Mouse (Mus musculus) regulatory T cell (primary cell): ENCODE measurements around the gene Stk32c.

Experiments
- in situ Hi-C: fragments of 300-600 bp; cut with MboI, MseI; formaldehyde crosslinking; loops from one replicate; pipeline ENCODE4 v1.15.1; 2025; ENCODE audit warnings: high pct_unique_total_duplicates

Stk32c gene

DNA sequence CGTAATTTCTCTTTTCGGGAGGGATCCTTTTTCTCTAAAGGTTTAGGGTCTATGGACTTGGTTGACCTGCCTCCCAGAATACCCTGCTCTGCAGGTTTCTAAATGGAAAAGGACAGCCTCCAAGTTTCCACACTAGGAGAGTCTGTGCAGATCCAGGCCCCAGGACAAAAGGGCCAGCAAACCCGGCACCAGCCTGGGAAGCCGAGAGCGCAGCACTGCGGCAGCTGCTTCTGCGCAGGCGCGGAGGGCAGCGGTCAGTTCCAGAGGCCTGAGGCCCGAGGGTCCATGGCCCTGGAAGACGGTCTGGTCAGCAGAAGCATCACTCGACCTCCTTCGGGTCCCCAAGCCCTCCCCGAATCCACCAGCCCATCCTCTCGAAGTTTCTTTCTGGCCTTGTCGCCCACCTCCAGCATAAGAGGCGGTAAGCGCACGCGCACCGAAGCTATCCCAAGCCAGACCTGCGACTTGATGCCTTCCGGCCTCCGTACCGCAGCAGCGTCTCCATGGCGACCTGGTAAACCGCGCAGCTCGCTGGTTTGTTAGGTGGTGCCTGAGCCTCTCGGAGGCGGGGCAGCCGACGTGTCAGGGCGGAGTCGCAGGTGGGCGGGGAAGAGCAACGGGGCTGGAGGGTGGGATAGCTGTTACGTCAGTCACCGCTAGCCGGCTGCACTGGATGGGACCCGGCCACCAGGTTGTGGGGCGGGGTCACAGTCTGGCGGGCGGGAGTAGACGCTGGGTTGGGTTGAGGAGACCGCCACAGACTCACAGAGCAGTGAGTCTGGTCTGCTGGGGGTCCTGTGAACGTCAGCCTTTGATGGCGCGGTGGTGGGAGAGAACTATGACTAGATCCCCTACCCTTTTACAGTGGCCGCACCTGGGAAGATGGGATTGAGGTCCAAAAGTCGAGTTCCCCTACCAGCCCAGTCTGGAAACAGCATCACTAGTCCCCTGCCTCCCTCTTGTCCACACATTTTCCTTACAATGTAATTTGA is at the start of gene Stk32c, which contains the start of gene Lrrc27:
TSS of gene Stk32c (minus strand) at position 554 of the 992 bp plus-strand sequence.
TSS of gene Lrrc27 (plus strand) at position 235 of the 992 bp plus-strand sequence.
- in situ Hi-C loops: loop anchor here (5.0 kb wide), 2 partner anchors 174 to 366 kb away; partner anchors contain the start of genes Inpp5a, Mapk1ip1 and Ppp2r2d

DNA sequence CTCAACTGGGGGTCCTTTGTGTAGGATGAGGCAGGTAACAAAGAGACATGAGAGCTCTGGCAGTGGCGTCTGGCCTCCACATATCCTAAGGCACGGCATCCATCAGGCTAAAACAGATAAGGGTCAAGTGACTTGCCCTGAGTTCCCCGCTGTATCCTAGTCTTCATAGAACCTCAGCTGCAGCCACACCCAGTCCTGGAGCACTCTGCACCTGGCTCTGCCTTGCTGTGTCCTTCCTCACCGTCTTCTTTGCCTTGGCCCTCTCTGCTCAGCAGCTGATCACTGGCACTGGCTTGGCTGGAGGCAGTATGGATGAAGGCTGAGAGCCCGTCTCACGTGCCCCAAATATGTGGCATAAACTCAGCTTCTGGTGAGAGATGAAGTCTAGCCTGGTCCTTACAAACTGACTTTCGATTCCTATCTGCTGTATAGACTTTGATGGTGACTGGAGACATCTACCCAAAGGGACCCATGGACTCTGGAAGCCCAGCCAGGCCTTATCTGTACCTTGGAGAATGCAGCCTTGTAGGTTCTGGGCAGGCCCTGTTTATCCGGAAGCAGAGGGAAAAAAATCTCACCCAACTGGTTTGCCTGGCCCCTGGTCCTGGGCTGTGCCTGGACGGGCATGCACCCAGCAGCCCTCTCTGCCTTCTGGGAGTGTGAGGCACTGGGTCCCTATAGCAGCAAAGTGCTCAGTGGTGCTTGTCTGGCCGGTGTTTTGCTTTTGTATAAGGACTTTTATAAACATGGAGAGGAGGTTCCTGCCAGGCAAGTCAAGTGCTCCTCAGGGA is 44.8 kb upstream of the Stk32c start:
- in situ Hi-C loops: no loop called here

DNA sequence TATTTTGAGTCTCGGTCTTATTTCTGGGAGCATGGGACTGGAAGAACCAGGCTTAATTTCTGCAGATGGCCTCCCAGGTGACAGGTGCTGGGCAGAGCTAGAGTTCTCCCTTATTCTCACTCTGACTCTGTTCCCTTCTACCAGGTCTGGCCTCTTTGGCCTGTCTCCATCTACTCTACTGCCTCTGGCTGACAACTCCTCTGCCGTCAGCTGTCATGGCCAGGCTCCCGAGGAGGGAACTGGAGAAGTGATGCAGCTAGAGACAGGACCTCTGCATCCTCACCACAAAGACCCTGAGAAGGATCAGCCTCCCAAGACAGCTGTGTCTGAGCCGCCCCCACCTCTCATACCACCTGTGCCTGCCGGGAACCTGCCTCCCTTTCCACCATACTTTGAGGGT is 41.5 kb upstream of the Stk32c start:
- in situ Hi-C loops: no loop called here

DNA sequence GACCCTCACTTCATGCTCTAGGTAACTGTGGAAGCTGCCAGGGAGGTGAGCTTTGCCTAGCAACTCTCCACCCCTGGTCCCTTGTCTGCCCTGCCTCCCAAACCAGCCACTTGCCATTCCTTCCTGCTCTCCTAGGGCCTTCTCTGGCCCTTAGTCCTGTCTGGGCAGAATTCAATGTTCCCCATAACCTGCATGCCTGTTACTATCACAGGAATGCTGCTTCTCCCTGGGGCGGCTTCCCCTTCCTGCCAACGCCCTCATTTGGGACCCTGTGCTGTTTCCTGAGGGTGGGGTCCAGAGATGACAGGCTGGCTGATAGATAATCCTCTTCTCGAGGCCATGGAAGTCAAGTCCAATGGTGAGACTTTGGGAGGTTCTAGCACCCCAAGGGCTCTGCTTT is 40.4 kb upstream of the Stk32c start:
- in situ Hi-C loops: no loop called here

DNA sequence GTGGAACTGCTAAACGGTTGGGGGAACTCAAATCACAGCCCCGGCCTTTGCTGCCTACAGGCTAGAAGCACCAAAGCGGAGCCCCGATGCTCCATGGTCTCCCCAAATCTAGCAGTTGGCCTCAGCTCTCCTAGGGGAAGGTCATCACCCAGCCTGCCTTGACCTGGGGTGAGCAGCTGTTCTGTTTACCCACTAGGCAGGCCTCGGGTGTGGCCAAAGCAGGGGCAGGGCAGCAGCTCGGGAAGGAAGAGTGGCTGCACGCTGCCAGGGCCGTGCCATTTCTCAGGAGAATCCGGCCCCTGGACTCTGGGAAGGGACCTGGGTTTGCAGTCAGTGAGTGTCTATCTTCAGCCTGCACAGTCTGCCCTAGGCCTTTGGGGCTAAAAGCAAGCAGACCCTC is 39.9 kb upstream of the Stk32c start:
- in situ Hi-C loops: no loop called here

DNA sequence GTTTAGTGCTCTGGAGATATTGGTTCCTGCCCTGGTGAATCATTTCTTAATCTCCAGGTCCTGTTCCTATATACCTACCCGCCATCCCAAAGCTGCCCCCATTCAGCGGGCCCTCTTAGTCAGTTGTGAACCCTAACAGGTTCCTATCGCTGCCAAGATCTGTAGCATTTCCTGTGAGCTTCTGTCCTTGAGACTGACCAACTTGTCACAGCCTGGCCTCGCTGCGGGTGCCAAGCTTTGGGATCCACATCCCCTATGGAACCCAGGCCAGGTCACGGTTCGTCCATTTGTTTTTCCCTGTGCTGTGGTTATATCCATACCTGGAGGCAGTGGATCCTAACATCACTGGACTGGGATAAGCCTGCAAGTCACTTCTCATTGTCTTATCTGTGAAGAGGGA is 39.5 kb upstream of the Stk32c start:
- in situ Hi-C loops: no loop called here

DNA sequence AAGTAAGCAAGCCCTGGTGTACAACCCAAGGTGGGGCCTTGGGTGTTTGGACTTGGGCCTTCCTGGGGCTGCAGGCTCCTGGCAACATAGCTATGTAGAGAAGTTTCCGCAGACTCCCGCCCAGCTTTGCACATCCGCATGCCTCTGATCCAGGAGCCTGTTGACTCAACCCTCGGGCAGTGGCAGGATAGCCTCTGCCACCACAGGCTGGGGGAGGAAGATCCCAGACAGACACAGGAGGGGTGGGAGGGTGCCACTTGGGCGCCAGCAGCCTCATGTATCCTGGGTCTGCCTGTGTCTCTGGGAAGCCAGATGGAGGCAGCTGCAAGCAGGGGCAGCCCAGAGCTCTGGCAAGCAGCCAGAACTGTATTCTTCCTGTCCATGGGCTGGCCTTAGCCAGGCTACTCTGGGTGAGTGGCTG is 38.8 kb upstream of the Stk32c start:
- in situ Hi-C loops: no loop called here

DNA sequence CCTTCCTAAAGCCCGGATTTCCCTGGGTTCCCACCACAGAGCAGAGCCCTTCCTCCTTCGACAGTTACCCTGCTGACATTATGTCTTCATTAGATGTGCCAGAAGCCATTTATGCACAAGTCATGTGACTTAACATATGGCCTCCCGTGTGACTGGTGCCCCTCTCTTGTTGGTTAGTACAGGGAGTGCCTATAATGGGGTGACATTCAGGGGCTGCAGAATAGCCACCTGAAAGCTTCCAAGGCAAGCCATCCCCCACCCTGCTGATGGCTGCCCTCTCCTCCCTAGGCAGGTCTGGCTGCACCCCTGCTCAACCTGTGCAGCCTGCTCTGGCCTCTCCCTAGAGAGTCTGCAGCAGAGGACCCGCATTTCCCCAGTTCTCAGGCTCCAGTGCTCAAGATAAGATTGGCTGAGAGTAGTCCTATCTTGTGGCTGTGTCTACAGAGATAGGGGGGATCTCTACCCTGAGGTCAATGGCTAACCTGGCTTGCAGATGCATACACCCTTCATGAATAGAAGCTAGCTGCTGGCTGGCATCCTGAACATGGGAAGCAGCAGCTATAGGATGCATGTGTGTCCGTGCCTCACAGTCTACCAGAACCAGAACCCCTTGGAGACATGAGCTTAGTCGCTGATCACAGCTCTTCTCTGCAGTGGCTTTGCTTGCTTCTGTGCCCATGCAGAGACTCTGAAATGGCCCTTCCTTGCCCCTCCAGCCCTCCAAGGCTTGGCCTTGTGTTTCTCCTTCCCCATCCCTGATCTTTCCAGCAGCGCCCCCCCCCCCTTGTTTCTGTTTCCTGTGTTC is 36.5 kb upstream of the Stk32c start:
- in situ Hi-C loops: loop anchor here (10.0 kb wide), 1 partner anchor 135 kb away; the partner anchor contains the start of gene Inpp5a

DNA sequence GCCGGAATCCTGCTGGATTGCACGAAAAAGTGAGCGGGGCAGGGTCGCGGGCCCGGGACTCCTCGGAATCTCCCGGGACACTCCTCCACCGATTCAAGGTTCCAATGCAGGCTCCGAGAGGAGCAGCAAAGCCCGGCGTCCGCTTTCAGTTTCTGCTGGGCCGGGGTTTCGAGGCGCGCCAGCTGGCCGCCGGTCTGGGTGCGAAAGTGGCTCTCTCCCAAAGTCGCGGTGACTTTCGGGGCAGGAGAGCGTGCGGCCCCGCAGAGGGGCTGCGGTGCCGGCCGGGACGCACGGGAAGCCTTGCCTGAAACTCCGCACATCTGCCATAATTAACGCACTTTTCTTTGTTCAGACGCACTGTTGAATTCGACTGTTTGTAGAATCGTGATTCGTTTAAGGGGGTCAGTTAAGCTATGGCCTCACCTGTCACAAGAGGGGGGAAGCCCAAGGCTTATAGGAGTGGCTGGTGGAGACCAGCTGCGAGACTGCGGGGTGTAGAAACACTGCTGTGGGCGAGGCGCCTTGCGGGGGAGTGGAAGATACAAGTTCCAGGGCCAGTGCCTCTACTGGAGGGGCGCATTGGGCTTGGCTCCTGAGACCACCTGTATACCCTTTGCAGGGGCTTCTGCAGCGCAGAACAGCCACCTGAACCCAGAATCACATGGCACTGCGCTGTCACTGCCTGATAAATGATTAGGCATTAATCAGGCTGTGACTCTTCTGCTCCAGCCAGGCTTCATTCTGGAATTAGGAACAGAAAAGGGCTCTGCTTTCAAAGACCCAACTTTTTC is 35.7 kb upstream of the Stk32c start:
- in situ Hi-C loops: loop anchor here (10.0 kb wide), 1 partner anchor 136 kb away; the partner anchor contains the start of gene Inpp5a

DNA sequence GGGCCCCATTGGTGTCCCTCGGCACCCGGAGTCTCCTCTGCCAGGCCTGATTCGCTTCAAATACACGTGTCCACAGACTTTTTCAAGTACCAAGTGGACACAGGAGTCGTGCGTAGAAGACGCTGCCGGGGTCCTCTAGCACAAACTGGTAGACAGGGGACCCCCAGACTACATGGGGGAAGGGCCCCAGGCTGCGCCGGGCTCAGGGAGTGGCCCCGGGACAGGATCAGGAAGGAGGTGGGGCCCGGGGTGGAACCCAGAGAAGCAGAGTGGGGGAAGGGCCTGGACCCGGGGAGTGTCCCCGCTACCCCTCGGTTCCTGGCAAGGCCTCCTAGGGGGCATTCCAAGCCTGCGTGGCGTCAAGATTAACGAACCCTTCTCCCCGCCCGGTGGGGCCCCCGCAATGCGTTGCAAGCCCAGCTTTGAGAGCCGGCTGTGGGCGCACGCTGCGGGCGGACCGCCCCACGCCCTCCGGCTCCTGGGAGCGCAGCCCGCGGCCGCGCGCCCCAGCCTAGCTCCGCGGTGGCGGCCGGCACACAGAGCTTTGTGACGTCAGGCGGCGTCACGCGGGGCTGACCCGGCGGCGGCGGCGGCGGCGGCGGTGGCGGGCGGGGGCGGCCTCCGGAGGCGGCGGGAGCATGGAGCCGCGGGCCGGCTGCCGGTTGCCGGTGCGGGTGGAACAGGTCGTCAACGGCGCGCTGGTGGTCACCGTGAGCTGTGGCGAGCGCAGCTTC is 34.9 kb upstream of the Stk32c start, which contains the start of gene Pwwp2b:
TSS of gene Pwwp2b (plus strand) at position 602 of the 734 bp plus-strand sequence.
- in situ Hi-C loops: loop anchor here (10.0 kb wide), 1 partner anchor 137 kb away; the partner anchor contains the start of gene Inpp5a

DNA sequence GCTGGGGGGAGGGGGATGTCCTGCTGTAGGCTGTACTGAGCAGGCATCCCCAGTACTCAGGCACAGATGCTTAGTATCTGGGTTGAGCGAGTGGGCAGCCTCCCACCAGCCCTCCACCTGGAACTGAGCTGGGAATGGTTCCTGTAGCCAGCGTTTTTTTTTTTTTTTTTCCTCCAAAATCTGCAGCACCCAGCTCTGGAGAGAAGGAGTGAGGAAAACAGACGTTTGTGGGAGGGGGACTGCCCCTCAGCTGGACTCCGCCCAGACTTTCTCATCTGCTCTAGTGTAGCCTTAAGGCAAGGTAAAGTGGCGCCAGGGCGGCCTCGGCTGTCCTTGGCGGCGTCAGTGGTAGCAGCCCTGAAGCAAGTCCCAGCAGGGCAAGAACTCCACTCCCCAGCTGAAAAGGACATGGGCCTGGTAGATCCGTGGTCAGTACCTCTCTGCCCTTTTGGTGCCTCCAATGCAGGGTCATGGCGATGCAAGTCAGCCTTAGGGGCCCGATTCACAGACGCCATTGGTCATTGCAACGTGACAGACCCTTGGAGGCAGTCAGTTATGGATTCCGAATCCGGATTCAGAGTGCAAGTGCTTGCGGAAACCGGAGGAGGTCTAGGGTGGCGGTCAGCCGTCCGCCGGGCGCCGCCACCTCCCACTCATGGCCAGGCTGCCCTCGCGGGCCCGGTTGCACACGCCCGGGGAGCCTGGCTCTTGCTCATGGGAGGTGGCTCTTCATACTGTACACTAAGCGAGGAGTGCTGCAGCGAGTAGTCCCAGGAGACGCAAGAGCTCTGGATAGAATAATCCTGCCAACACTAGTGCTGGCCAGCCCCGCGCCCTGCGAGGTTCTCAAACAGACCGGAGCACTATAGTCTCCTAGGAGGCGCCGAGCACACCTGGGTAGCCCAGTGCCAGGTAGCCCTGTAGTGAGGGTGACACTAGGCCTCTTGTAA is 34.1 kb upstream of the Stk32c start:
- in situ Hi-C loops: loop anchor here (10.0 kb wide), 1 partner anchor 138 kb away; the partner anchor contains the start of gene Inpp5a

DNA sequence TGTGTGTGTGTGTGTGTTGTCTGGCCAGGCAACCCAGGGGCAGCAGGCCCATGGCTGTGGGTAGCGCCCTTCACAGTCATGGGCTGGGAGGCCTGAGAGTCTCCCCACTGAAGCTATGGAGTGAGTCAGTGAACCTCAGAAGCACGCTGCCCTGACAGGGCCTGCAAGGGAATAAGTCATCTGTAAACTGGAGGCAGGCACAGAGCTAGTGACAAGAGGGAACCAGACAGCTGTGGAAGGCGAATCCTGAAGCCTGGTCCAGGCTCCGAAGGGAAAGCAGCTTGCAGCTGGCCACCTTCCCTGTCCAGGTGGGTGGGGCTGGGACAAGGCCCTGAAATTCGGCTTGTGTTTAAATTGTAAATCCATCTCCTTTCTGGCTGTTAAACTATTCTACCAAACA is 33.0 kb upstream of the Stk32c start:
- in situ Hi-C loops: loop anchor here (10.0 kb wide), 1 partner anchor 139 kb away; the partner anchor contains the start of gene Inpp5a

DNA sequence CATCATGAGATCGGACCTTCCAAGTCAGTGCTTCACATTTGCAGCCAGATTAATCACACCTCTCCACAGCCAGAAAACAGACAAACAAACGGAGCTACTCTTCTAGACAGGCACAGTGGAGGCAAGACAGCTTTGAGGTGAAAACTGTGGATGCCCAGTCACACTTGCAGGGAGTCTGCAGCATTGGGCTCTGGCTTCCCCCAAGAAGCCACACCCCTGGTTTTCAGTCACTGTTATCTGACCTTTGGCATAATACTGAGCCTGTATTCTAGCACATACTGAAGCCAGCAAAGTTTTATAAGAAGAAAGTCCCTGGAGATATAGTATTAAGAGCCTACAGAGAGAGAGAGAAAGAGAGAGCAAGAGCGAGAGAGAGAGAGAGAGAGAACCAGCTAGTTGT is 26.3 kb upstream of the Stk32c start:
- in situ Hi-C loops: no loop called here

DNA sequence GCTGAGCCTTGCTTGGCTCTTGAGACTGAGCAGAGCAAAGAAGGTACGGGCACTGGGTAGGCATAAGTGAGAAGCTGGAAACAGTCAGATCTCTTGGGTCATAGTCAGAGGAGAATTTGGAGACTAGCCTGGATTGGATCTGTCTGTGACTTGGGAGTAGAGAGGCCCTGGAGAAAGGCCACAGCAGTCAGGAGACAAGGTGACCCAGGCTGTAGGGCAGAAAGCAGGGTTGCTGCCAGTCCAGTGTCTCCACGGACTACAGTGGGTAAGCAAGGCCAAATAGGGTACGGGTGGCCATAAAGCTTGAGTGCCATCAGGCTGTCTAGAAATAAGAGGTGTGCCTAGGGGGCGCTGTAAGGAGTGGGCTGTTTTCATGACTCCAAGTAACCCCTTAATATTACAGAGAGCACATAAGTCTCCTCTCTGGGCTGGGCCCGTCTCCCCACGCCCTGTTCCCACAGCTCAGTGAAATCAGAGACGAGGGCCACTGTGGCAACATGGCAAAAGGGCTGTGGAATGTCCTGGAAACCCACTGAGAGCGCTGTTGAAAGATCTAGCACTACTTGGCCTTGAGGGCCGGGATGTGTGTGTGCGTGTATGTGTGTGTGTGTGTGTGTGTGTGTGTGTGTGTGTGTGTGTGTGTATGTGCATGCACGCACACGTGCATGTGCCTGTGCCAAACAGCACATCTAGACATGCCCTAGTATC is 22.7 kb upstream of the Stk32c start:
- in situ Hi-C loops: no loop called here

DNA sequence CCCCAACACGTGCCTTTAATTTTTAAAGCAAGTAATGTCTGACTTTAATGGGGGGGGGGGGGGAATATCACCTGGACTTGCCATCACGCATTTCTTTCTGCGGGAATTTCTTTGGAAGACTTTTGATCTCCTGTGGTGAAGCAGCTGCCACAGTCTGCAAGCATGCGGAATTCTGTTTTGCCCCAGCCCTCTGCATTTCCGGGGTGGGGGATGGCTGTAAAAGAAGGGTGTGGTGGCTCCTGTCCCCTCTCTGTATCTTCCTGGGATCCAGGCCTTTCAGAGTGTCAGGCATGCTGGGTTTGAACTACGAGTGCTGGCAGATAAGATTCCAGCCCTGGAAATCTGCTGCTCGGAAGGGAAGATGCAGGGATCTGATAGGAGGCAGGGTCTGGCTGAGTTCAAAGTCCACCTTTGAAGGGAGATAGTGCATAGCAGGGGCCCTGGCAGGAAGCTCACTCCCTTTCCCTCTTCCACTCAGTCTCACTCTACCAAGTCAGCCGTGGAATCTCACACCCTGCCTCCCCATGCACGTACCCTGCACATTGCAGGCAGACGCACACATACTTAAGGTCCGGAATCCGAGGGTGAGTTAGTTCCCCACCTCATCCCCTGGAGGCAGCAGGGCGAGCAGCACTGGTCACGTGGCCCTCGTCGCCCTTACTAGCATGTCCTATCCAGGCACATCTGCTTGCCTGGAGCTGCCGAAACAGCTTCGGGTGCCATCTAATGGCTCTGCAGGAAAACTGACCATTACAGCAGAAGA is 21.5 kb upstream of the Stk32c start:
- in situ Hi-C loops: no loop called here

DNA sequence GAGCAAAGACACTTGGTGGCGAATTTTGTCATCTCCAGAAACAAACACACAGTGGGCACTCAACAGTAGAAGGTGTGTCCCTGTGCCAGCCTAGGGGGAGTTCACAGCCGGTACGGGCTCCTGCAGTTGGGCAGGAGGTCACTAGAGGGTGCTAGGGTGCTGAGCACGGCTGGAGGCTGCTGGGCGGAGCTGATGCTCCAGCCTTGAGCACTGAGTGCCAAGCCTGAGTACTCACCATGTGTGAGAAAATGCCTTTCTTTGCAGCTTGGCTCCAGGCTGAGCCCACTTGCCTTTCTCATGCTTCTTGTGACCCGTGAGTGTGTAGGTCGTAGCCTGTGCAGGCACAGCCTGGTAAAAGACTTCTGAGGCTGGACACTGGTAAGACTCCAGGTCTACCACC is 20.6 kb upstream of the Stk32c start:
- in situ Hi-C loops: no loop called here

DNA sequence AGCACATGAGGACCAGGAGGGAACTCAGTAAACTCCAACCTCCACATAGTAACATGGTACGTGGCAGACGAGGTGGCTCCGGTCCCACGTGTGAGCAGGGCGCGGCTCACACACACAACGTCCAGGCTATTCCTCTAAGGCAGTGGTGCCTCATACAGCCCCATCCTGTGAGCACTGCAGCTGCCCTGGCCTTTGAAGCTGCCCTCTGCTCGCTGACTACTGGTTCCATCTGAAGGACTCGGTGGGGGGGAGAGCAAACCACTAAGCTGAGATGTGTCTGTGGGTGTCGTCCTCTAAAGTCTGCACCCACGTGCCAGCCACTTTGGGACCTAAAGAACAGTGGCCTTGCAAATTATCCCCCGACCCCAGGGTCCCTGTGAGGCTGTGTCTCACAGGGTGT is 17.1 kb upstream of the Stk32c start:
- in situ Hi-C loops: no loop called here
